Mouse (Mus musculus): ENCODE data around the gene Cpped1. TPM values are rescaled to one million over a fixed set of nuclear protein-coding genes. Genes with fewer than 3 reads are reported as not detected.

Gene Cpped1
- total and polyA plus RNA-seq, 2 experiments from 2014 or later, result 33.6 to 53.5 TPM

- Histone ChIP-seq H3K9ac (replicated peaks; ENCODE audit: low read depth, low read length) (no peak overlapping the region), H3K4me1 (ENCODE audit: control insufficient read depth, insufficient read depth) (no peaks in the 10 kb centered on the region), H3K9me3 (replicated peaks; ENCODE audit: control insufficient read depth, low read length) (no peaks in the 10 kb centered on the region), H3K36me3 (replicated peaks; ENCODE audit: control insufficient read depth, insufficient read depth, low read length) (no peaks in the 10 kb centered on the region), H3K27ac (ENCODE audit: low read depth) (no peak overlapping the region), H3K4me2 (ENCODE audit: low read depth, low read length) (no peak overlapping the region), H3K27me3 (ENCODE audit: control insufficient read depth, insufficient read depth, low read length) (no peaks in the 10 kb centered on the region), H3K4me3 (ENCODE audit: low read depth, low read length) (no peak overlapping the region)
- no peak for DNase-seq (ENCODE audit: low spot score)
- TF ChIP-seq CTCF (IDR thresholded peaks at IDR 0.05; ENCODE audit: low read depth) (no peak), EP300 (IDR thresholded peaks at IDR 0.05; ENCODE audit: low read depth) (no peak)
- ATAC-seq (ENCODE audit: insufficient read depth, low read depth), result no peak
- 82% methylated on average over 2 of the region's 2 CpGs for WGBS
These were observed 155.1 kb downstream of the Cpped1 start for GRCm38 (mm10) chr16:11754136-11754535.

Other genes with a start within 250 kb of the Cpped1 start
- gene Shisa9, start 74.7 kb upstream of the Cpped1 start, total RNA-seq (2014; rRNA removed; ENCODE audit: low replicate concordance), result 0.04 TPM in 1 of 2 replicates, not detected in the other
- 0.10 and 0.11 TPM in 2 replicates for gene Shisa9, start 74.7 kb upstream of the Cpped1 start, polyA plus RNA-seq (2015; fragmentation: Nextera tagmentation; extraction: Ambion mirVana)

Data from heart, postnatal 0 days (tissue).